12 mouse cellular contexts compared by ENCODE assay signal in the genomic region with DNA sequence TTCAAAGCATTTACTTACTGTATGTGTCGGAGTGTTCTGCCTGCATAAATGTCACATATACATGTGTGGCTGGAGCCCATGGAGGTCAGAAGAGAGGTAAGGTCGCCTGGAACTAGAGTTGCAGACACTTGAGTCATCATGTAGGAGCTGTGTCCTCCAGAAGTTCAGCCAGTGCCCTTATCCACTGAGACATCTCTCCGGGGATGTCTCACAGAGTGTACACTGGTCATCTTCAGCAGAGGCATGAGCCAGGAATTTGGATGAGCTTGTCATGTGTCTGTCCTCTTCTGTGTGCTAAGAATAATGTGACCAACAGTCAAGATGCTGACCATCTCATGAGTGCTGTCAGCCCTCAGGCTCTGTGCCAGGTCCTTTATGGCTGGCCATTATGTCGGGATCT. TPM values are rescaled to one million over a fixed set of nuclear protein-coding genes. Genes with fewer than 3 reads are reported as not detected.
"Had no signal": no experiment of that assay in that cellular context is flagged by ENCODE, and none has a peak within 500 bp of the region (broad histone marks: within the 10 kb centered on the region; RNA-seq: fewer than 3 reads in every experiment).

No protein-coding gene starts in this region.

- ATAC-seq: intestine, postnatal 0 days; liver, postnatal 0 days; midbrain, embryonic 15.5 days had no signal

- H3K27ac ChIP-seq: left cerebral cortex, adult 2 months; limb, embryonic 10.5 days; liver, embryonic 13.5 days; midbrain, embryonic 15.5 days; neural tube, embryonic 12.5 days; stomach, embryonic 15.5 days had no signal

- H3K9ac ChIP-seq: liver, embryonic 13.5 days; liver, postnatal 0 days; midbrain, embryonic 15.5 days; neural tube, embryonic 12.5 days; stomach, embryonic 15.5 days had no signal

- DNase-seq: liver, embryonic 13.5 days; liver, postnatal 0 days; lung, postnatal 14 days; retina, postnatal 1 day; right cerebral cortex, postnatal 4 days; thymus, postnatal 4 days had no signal

- H3K36me3 ChIP-seq: limb, embryonic 10.5 days; liver, embryonic 13.5 days; midbrain, embryonic 15.5 days; neural tube, embryonic 12.5 days; stomach, embryonic 15.5 days had no signal

- H3K9me3 ChIP-seq: limb, embryonic 10.5 days; liver, embryonic 13.5 days; midbrain, embryonic 15.5 days; neural tube, embryonic 12.5 days; stomach, embryonic 15.5 days had no signal

- H3K4me1 ChIP-seq: liver, embryonic 13.5 days; neural tube, embryonic 12.5 days had no signal

- H3K4me3 ChIP-seq: left cerebral cortex, adult 2 months; limb, embryonic 10.5 days; liver, embryonic 13.5 days; midbrain, embryonic 15.5 days; neural tube, embryonic 12.5 days; stomach, embryonic 15.5 days had no signal

- H3K4me2 ChIP-seq: liver, embryonic 13.5 days; midbrain, embryonic 15.5 days; neural tube, embryonic 12.5 days; stomach, embryonic 15.5 days had no signal

- H3K27me3 ChIP-seq: liver, embryonic 13.5 days; midbrain, embryonic 15.5 days; neural tube, embryonic 12.5 days; stomach, embryonic 15.5 days had no signal

RNA-seq across cellular contexts. Expression of a gene that starts 9.9 kb away (rescaled TPM):
- polyA plus RNA-seq: limb, embryonic 10.5 days; liver, embryonic 13.5 days; midbrain, embryonic 15.5 days had no signal
